Mouse (Mus musculus) ovary, postnatal 14 days (tissue): ENCODE results near the gene Lyst.
"Not testable (repeated sequence)": the region's sequence is repeated elsewhere in the genome, so short reads cannot be mapped to it uniquely, and the experiment has no call there.

Source experiments
- DNase-seq: peaks from one replicate; pipeline ENCODE4 v3.0.0; 2022; ENCODE audit warnings: low spot score

The Lyst gene

GRCm38 (mm10) chr13:13590048-13591011 is at the start of gene Lyst:
TSS of gene Lyst (plus strand) at chr13:13590397.
- DNase-seq, result peak; percentile 98

GRCm38 (mm10) chr13:13543073-13543472 is 47.1 kb upstream of the Lyst start:
- not testable (repeated sequence) for DNase-seq

- no peak for DNase-seq
Observed at GRCm38 (mm10) chr13:13546792-13547191, 43.4 kb upstream of the Lyst start.

- DNase-seq, result no peak
Observed at GRCm38 (mm10) chr13:13547889-13548288, 42.3 kb upstream of the Lyst start.

- no peak for DNase-seq
Observed at GRCm38 (mm10) chr13:13548431-13549190, 41.6 kb upstream of the Lyst start.

GRCm38 (mm10) chr13:13549687-13550660 is 40.2 kb upstream of the Lyst start:
- no peak for DNase-seq

GRCm38 (mm10) chr13:13552020-13552419 is 38.2 kb upstream of the Lyst start:
- DNase-seq, result no peak

- DNase-seq, result no peak
Observed at GRCm38 (mm10) chr13:13553660-13554059, 36.5 kb upstream of the Lyst start.

GRCm38 (mm10) chr13:13555196-13555595 is 35.0 kb upstream of the Lyst start:
- DNase-seq, result no peak

GRCm38 (mm10) chr13:13557001-13557743 is 33.0 kb upstream of the Lyst start:
- DNase-seq, result no peak

GRCm38 (mm10) chr13:13558251-13558650 is 31.9 kb upstream of the Lyst start:
- DNase-seq, result no peak

GRCm38 (mm10) chr13:13558900-13559299 is 31.3 kb upstream of the Lyst start:
- DNase-seq, result no peak

- DNase-seq, result no peak
Observed at GRCm38 (mm10) chr13:13562571-13562970, 27.6 kb upstream of the Lyst start.

GRCm38 (mm10) chr13:13564116-13564515 is 26.1 kb upstream of the Lyst start:
- no peak for DNase-seq

- DNase-seq, result no peak
Observed at GRCm38 (mm10) chr13:13564541-13564940, 25.7 kb upstream of the Lyst start.

GRCm38 (mm10) chr13:13567640-13568039 is 22.6 kb upstream of the Lyst start:
- DNase-seq, result no peak

GRCm38 (mm10) chr13:13568824-13569223 is 21.4 kb upstream of the Lyst start:
- no peak for DNase-seq

- no peak for DNase-seq
Observed at GRCm38 (mm10) chr13:13569603-13570002, 20.6 kb upstream of the Lyst start.

- DNase-seq, result no peak
Observed at GRCm38 (mm10) chr13:13572060-13572835, 17.9 kb upstream of the Lyst start.

- no peak for DNase-seq
Observed at GRCm38 (mm10) chr13:13572941-13573340, 17.3 kb upstream of the Lyst start.
